Mouse (Mus musculus) MEL (cell line): ENCODE results near the gene Dpysl5. TPM values are rescaled to one million over a fixed set of nuclear protein-coding genes. Genes with fewer than 3 reads are reported as not detected.

Experiments used
- DNase-seq: peaks from one replicate; pipeline ENCODE4 v3.0.0; 2011; ENCODE audit warnings: low read depth, low spot score
- H3K27ac ChIP-seq: 2 replicates; pipeline ENCODE4 v1.5.1; 2012; ENCODE audit warnings: low read depth, mild to moderate bottlenecking, control low read depth, low read length, moderate library complexity; ENCODE audit not compliant: control insufficient read depth
- H3K27me3 ChIP-seq, 2 experiments: fragments of 150-350 bp in 1 of 2; sonication (generic) in 1 of 2; 2 replicates each; pipeline ENCODE4 v1.6.1; 2012; ENCODE audit warnings: low read length in 2 of 2, mild to moderate bottlenecking in 2 of 2, improper control_type of control experiment in 1 of 2, moderate library complexity in 1 of 2; ENCODE audit not compliant: insufficient read depth in 2 of 2, control insufficient read depth in 1 of 2
- H3K36me3 ChIP-seq, 2 experiments: 2 replicates each; pipeline ENCODE4 v1.6.1; 2012 to 2014; ENCODE audit warnings: low read length in 2 of 2, improper control_type of control experiment in 1 of 2, inconsistent platforms in 1 of 2, mild to moderate bottlenecking in 1 of 2; ENCODE audit not compliant: insufficient read depth in 2 of 2, control insufficient read depth in 1 of 2
- H3K4me1 ChIP-seq, 2 experiments: fragments of 150-350 bp in 1 of 2; sonication (generic) in 1 of 2; 2 replicates each; pipeline ENCODE4 v1.6.1; 2012; ENCODE audit warnings: low read length in 2 of 2, improper control_type of control experiment in 1 of 2, mild to moderate bottlenecking in 1 of 2; ENCODE audit not compliant: insufficient read depth in 2 of 2, control insufficient read depth in 1 of 2
- H3K4me3 ChIP-seq, 2 experiments: fragments of 150-350 bp in 1 of 2; sonication (generic) in 1 of 2; 2 replicates each; pipeline ENCODE4 v1.5.1; 2012; ENCODE audit warnings: low read depth in 2 of 2, low read length in 2 of 2, mild to moderate bottlenecking in 2 of 2, moderate library complexity in 2 of 2, control low read depth in 1 of 2, improper control_type of control experiment in 1 of 2; ENCODE audit not compliant: control insufficient read depth in 1 of 2, insufficient read depth in 1 of 2
- H3K79me2 ChIP-seq: 2 replicates; pipeline ENCODE4 v1.6.1; 2012; ENCODE audit warnings: mild to moderate bottlenecking, low read length, moderate library complexity; ENCODE audit not compliant: control insufficient read depth, poor library complexity, insufficient read depth
- H3K9ac ChIP-seq: 2 replicates; pipeline ENCODE4 v1.6.1; 2012; ENCODE audit warnings: low read depth, mild to moderate bottlenecking, control low read depth, low read length, moderate library complexity; ENCODE audit not compliant: control insufficient read depth, poor library complexity, severe bottlenecking
- H3K9me3 ChIP-seq: fragments of 150-350 bp; sonication (generic); replicated peaks from 2 replicates; pipeline ENCODE4 v1.6.1; 2012; ENCODE audit warnings: mild to moderate bottlenecking, low read length, improper control_type of control experiment, moderate library complexity; ENCODE audit not compliant: insufficient read depth
- BHLHE40 ChIP-seq: IDR thresholded peaks from 2 replicates; pipeline ENCODE4 v1.6.1; 2012; ENCODE audit warnings: low read depth, mild to moderate bottlenecking, inconsistent platforms, low read length, improper control_type of control experiment, borderline replicate concordance
- CTCF ChIP-seq, 3 experiments: IDR thresholded peaks in 2 of 3; conservative IDR thresholded peaks in 1 of 3; 2 replicates each; pipeline ENCODE4 v1.5.1; 2011 to 2012; ENCODE audit warnings: low read length in 3 of 3, low read depth in 2 of 3, mild to moderate bottlenecking in 2 of 3, improper control_type of control experiment in 1 of 3, inconsistent platforms in 1 of 3, mixed read lengths in 1 of 3, moderate library complexity in 1 of 3; ENCODE audit not compliant: control insufficient read depth in 1 of 3, insufficient read depth in 1 of 3, poor library complexity in 1 of 3, severe bottlenecking in 1 of 3
- E2F4 ChIP-seq: IDR thresholded peaks from 2 replicates; pipeline ENCODE4 v1.6.1; 2011; ENCODE audit warnings: low read depth, low read length, improper control_type of control experiment, borderline replicate concordance
- ELF1 ChIP-seq: IDR thresholded peaks from 2 replicates; pipeline ENCODE4 v1.6.1; 2014; ENCODE audit warnings: low read depth, mild to moderate bottlenecking, inconsistent platforms, low read length, improper control_type of control experiment, moderate library complexity
- EP300 ChIP-seq, 2 experiments: IDR thresholded peaks; 2 replicates each; pipeline ENCODE4 v1.6.1; 2011; ENCODE audit warnings: improper control_type of control experiment in 2 of 2, low read length in 2 of 2, low read depth in 1 of 2, mild to moderate bottlenecking in 1 of 2
- ETS1 ChIP-seq: IDR thresholded peaks from 2 replicates; pipeline ENCODE4 v1.6.1; 2012; ENCODE audit warnings: low read depth, mild to moderate bottlenecking, inconsistent platforms, low read length, improper control_type of control experiment, moderate library complexity
- GATA1 ChIP-seq: IDR thresholded peaks from 2 replicates; pipeline ENCODE4 v1.6.1; 2011; ENCODE audit warnings: low read depth, low read length, improper control_type of control experiment
- JUND ChIP-seq: IDR thresholded peaks from 2 replicates; pipeline ENCODE4 v1.6.1; 2011; ENCODE audit warnings: low read depth, mild to moderate bottlenecking, improper control_type of control experiment, low read length
- KAT2A ChIP-seq: conservative IDR thresholded peaks from 2 replicates; pipeline ENCODE4 v1.6.1; 2012; ENCODE audit warnings: low read depth, low read length, improper control_type of control experiment, inconsistent platforms
- MAFK ChIP-seq: IDR thresholded peaks from 2 replicates; pipeline ENCODE4 v1.6.1; 2011; ENCODE audit warnings: low read depth, mild to moderate bottlenecking, low read length, improper control_type of control experiment, borderline replicate concordance
- MAZ ChIP-seq: IDR thresholded peaks from 2 replicates; pipeline ENCODE4 v1.6.1; 2012; ENCODE audit warnings: low read depth, mild to moderate bottlenecking, inconsistent platforms, low read length, improper control_type of control experiment
- MEF2A ChIP-seq: IDR thresholded peaks from 2 replicates; pipeline ENCODE4 v1.6.1; 2014; ENCODE audit warnings: low read depth, mild to moderate bottlenecking, inconsistent platforms, low read length, improper control_type of control experiment; ENCODE audit not compliant: poor library complexity, insufficient replicate concordance, severe bottlenecking; ENCODE audit errors: extremely low read depth
- MXI1 ChIP-seq: IDR thresholded peaks from 2 replicates; pipeline ENCODE4 v1.6.1; 2011; ENCODE audit warnings: mild to moderate bottlenecking, low read depth, low read length, improper control_type of control experiment
- MYC ChIP-seq: IDR thresholded peaks from 2 replicates; pipeline ENCODE4 v1.6.1; 2011; ENCODE audit warnings: low read depth, mild to moderate bottlenecking, low read length, improper control_type of control experiment, moderate library complexity
- NELFE ChIP-seq: IDR thresholded peaks from 2 replicates; pipeline ENCODE4 v1.6.1; 2011; ENCODE audit warnings: low read depth, low read length, improper control_type of control experiment
- POLR2AphosphoS2 ChIP-seq: IDR thresholded peaks from 2 replicates; pipeline ENCODE4 v1.6.1; 2011; ENCODE audit warnings: low read length, improper control_type of control experiment
- POLR2AphosphoS5 ChIP-seq: IDR thresholded peaks from 2 replicates; pipeline ENCODE4 v1.6.1; 2012; ENCODE audit warnings: low read depth, borderline replicate concordance, mild to moderate bottlenecking, inconsistent platforms, low read length, moderate library complexity, mixed read lengths
- RAD21 ChIP-seq: IDR thresholded peaks from 2 replicates; pipeline ENCODE4 v1.6.1; 2011; ENCODE audit warnings: mild to moderate bottlenecking, low read depth, low read length, improper control_type of control experiment
- RCOR1 ChIP-seq: IDR thresholded peaks from 2 replicates; pipeline ENCODE4 v1.6.1; 2012; ENCODE audit warnings: low read depth, mild to moderate bottlenecking, inconsistent platforms, low read length, improper control_type of control experiment
- SIN3A ChIP-seq: IDR thresholded peaks from 2 replicates; pipeline ENCODE4 v1.6.1; 2012; ENCODE audit warnings: low read length, improper control_type of control experiment, inconsistent platforms
- SMC3 ChIP-seq: IDR thresholded peaks from 2 replicates; pipeline ENCODE4 v1.6.1; 2011; ENCODE audit warnings: low read depth, low read length, improper control_type of control experiment
- TBP ChIP-seq: IDR thresholded peaks from 2 replicates; pipeline ENCODE4 v1.8.0; 2011; ENCODE audit warnings: low read depth, low read length, improper control_type of control experiment
- USF1 ChIP-seq: IDR thresholded peaks from 2 replicates; pipeline ENCODE4 v1.6.1; 2014; ENCODE audit warnings: low read depth, mild to moderate bottlenecking, inconsistent platforms, low read length, improper control_type of control experiment, moderate library complexity
- USF2 ChIP-seq, 2 experiments: IDR thresholded peaks; 2 replicates each; pipeline ENCODE4 v1.6.1; 2011 to 2012; ENCODE audit warnings: improper control_type of control experiment in 2 of 2, low read length in 2 of 2, borderline replicate concordance in 1 of 2, inconsistent platforms in 1 of 2, low read depth in 1 of 2, mild to moderate bottlenecking in 1 of 2; ENCODE audit not compliant: insufficient read depth in 1 of 2
- ZC3H11A ChIP-seq: IDR thresholded peaks from 2 replicates; pipeline ENCODE4 v1.6.1; 2012; ENCODE audit warnings: low read depth, mild to moderate bottlenecking, inconsistent platforms, low read length, improper control_type of control experiment
- ZKSCAN1 ChIP-seq: IDR thresholded peaks from 2 replicates; pipeline ENCODE4 v1.6.1; 2012; ENCODE audit warnings: low read depth, mild to moderate bottlenecking, inconsistent platforms, low read length, improper control_type of control experiment, moderate library complexity
- polyA plus RNA-seq, 2 experiments: library from polyadenylated mRNA; stranded (reverse) in 1 of 2; unstranded in 1 of 2; fragments of >175 nt in 1 of 2; fragments of >200 nt in 1 of 2; gene quantifications; 2 replicates each; pipeline versions ENCODE4 v1.2.1 to v1.2.4; 2012; ENCODE audit warnings: low replicate concordance in 2 of 2, low read depth in 1 of 2; ENCODE audit not compliant: insufficient read length in 2 of 2, insufficient read depth in 1 of 2, missing spikeins in 1 of 2
- total RNA-seq: library from RNA; depleted of rRNA; stranded (reverse); fragments of 300-350 nt; gene quantifications from 2 replicates; pipeline ENCODE4 v1.2.3, GENCODE M21; 2012

Dpysl5 gene
- total and polyA plus RNA-seq, 3 experiments, result not detected

GRCm38 (mm10) chr5:30802724-30803467, 91.5 kb downstream of the Dpysl5 start:
- TF ChIP-seq SIN3A, result no peak
- no peak for TF ChIP-seq GATA1
- no peak for TF ChIP-seq ELF1
- TF ChIP-seq NELFE, result no peak
- TF ChIP-seq USF2 (IDR thresholded peaks at IDR 0.05; ENCODE audit: borderline replicate concordance in 1 of 2, insufficient read depth in 1 of 2, low read depth in 1 of 2, low read length in 2 of 2), result no peak
- TF ChIP-seq ETS1, result no peak
- no peak for TF ChIP-seq USF1
- no peak for TF ChIP-seq POLR2AphosphoS5
- Histone ChIP-seq H3K4me1 (peaks cover 3 to 12% of the 10 kb centered on the region in 2 experiments), H3K79me2 (no peaks in the 10 kb centered on the region), H3K27me3 (peaks cover 20 to 39% of the 10 kb centered on the region in 2 experiments), H3K9ac (no peak overlapping the region), H3K27ac (no peak overlapping the region), H3K4me3 (no peak overlapping the region), H3K9me3 (no peaks in the 10 kb centered on the region), H3K36me3 (peaks cover 0 to 9% of the 10 kb centered on the region in 2 experiments; a peak in 2 of 4 replicates)
- DNase-seq, result no peak

DNA sequence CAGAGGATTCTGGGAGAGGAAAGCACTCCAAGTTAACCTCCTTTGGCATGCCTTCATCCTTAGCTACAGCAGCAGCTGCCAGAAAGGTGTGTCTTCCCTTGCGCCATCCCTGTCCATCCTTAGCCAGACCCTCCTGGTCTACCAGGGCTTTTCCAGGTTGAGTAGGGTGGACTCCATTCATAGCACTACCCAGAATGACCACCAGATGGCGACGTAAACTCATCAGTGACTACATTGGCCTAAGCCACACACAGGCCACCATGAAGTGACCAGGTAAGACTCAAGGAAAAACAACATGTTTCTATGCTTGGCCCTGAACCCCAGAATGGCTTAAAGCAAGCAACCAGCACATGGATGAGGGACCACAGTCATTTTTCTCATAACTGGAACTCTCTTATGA, 94.7 kb downstream of the Dpysl5 start:
- no peak for TF ChIP-seq EP300 (IDR thresholded peaks at IDR 0.05; ENCODE audit: low read depth in 1 of 2, low read length in 2 of 2)
- no peak for TF ChIP-seq ETS1
- TF ChIP-seq MAFK, result no peak
- TF ChIP-seq BHLHE40, result no peak
- no peak for TF ChIP-seq MAZ
- TF ChIP-seq ZC3H11A, result peak; percentile 97
- TF ChIP-seq CTCF (IDR thresholded peaks at IDR 0.05 in 2 of 3, conservative IDR thresholded peaks at IDR 0.05 in 1 of 3; ENCODE audit: control insufficient read depth in 1 of 3, insufficient read depth in 1 of 3, low read depth in 2 of 3, low read length in 3 of 3, poor library complexity in 1 of 3, severe bottlenecking in 1 of 3), result peak; percentile 91 to 99 (median 99)
- TF ChIP-seq TBP, result no peak
- TF ChIP-seq NELFE, result no peak
- peak; percentile 98 for TF ChIP-seq SMC3
- TF ChIP-seq USF2 (IDR thresholded peaks at IDR 0.05; ENCODE audit: borderline replicate concordance in 1 of 2, insufficient read depth in 1 of 2, low read depth in 1 of 2, low read length in 2 of 2), result no peak
- no peak for TF ChIP-seq ZKSCAN1
- no peak for TF ChIP-seq GATA1
- TF ChIP-seq KAT2A, result no peak
- no peak for TF ChIP-seq JUND
- no peak for TF ChIP-seq MEF2A
- TF ChIP-seq RAD21, result peak; percentile 99
- no peak for TF ChIP-seq USF1
- TF ChIP-seq POLR2AphosphoS2, result no peak
- TF ChIP-seq POLR2AphosphoS5, result no peak
- TF ChIP-seq MXI1, result no peak
- no peak for TF ChIP-seq MYC
- no peak for TF ChIP-seq RCOR1
- no peak for TF ChIP-seq SIN3A
- TF ChIP-seq E2F4, result no peak
- no peaks in the 10 kb centered on the region for H3K36me3 ChIP-seq
- H3K4me1 ChIP-seq, result no peaks in the 10 kb centered on the region
- no peak overlapping the region for H3K4me3 ChIP-seq
- peak; percentile 83 for DNase-seq
- no peaks in the 10 kb centered on the region for H3K79me2 ChIP-seq
- H3K27ac ChIP-seq, result no peak overlapping the region
- peaks cover 25 to 51% of the 10 kb centered on the region in 2 experiments for H3K27me3 ChIP-seq
- no peak overlapping the region for H3K9ac ChIP-seq
- H3K9me3 ChIP-seq, result no peaks in the 10 kb centered on the region
